Mouse (Mus musculus) liver, adult (tissue): Measurements from ENCODE around the gene Sept9.

ENCODE experiments used
- GATA4 ChIP-seq: IDR thresholded peaks from 2 replicates; pipeline ENCODE4 v1.6.1; 2014; ENCODE audit warnings: mild to moderate bottlenecking, low read length; ENCODE audit not compliant: insufficient replicate concordance

The Sept9 gene

DNA sequence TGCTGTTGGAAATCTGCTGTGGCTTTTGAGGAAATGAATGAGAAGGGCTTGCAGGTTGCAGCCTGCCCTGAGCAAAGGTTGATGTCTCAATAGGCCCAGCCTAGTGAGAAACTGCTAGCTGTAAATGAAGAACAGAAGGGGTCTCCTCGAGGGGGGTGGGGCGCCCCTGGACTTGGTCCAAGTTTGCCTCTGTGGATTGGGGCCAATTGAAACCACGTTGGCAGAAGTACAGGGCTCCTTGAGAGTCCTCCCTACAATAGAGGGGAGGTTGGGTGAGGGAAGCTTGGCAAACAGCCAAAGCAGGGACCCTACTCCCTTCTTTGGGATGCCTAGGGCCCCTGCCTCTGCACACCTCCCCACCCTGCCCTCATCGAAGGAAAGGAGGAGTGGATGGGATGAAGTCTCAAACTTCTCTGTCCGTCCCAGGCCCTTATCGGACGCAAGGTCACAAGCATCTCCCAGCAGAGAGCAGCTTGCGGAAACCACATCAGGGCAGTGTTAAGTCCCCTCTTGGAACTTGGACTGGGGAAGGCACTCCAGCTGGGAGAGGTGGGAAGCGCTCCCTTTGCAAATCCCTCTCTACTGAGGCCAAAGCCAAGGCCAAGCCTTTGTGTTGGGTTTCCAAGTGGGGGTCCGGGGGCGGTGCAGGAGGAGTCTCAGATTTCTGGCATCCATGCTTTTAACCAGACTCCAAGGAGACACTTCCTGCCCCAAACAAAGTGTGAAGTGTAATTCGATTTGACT is 145.7 kb downstream of the Sept9 start:
- peak; percentile 26; the same call in 1 of the 2 replicates for TF ChIP-seq GATA4

DNA sequence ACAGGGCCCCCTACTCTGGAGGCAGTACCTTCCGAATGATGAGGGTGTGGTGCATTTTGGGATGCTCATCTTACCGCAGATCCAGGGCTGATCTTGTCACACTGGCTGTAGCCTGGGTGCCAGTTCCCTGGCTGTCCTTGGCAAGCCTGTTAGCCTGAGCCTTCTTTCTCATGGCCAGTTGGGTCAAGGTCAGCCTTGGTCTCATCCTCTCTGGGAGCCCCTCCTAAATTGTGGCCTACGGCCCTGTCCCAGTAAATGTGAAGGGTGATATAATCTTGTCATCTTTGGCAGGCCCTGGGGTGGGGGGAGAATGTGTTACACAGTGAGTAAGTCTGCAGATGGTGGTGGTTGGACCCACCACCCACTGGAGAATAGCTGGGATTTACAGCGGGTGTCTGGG is 147.8 kb downstream of the Sept9 start:
- TF ChIP-seq GATA4, result no peak

DNA sequence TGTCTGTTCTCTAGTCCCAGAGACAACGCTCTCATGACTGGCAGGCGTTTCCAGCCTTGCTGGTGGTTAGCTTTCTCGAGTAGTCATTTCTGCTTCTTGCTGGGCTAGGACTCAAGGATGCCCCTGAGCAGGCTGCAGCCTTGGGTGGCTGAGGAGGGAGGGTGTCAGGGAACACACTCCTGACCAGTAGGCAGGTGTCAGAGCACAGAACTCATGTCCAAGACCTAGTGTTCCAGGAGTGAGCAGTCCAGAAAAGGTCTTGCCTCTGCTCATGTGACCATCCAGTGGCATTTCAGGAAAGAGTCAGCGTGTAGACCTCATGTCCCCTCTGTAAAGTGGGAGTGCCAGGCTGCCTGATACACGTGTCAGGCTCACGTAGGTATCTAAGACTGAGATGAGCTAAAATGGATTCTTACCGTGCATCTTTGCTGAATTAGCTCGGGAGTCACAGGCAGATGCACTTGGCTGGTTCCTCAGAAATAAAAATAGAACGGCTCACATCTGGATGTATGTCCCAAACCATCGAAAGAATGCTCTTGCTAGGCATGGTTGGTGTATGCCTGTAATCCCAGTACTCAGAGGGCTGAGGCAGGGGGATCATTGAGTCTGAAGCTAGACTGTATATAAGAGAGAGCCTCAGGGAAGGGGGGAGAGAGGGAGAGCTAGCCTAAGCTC is 149.1 kb downstream of the Sept9 start:
- TF ChIP-seq GATA4, result no peak

DNA sequence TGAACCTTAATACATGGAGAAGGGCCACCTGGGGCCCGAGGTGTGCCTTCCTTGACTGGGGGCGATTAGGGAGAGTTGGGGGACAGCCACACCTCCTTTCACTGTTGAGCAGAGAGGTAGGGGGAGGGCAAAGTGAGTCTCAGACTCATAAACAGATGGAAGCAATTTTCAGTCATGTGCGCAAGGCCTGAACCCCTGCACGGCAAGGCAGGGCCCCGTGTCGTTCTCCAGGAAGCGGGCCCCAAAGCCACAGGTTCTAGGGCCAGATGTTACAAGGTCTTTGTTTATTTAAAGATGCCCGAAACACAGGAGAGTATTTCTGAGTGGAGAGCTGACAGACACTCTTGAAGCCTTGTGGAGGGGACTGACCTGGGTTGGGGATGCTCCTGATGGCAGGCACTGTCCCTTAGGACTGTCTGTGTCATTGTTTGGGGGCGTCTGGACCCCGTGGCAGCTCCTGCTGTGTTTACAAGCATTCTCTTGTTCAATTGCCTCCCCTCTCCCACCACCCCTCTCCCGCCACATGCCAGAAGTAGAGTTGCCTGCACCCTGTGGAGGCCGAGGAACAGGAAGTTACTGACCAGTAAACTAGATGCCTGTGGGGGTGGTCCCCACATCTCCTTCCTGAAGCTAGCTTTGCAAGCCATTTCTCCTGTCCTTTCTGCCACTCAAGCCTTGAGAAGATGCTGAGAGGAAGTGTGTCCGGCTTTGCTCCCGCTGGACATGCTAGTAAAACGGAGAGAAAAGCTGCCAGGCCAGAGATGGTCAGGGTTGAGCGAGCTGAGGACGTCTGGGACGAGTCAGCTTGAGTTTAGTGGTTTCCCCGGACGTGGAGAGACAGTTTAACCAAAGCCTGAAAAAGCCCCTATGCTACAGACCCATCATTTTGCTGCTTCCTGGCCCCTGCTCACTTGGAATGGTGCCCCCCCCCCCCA is 150.2 kb downstream of the Sept9 start:
- TF ChIP-seq GATA4, result no peak

DNA sequence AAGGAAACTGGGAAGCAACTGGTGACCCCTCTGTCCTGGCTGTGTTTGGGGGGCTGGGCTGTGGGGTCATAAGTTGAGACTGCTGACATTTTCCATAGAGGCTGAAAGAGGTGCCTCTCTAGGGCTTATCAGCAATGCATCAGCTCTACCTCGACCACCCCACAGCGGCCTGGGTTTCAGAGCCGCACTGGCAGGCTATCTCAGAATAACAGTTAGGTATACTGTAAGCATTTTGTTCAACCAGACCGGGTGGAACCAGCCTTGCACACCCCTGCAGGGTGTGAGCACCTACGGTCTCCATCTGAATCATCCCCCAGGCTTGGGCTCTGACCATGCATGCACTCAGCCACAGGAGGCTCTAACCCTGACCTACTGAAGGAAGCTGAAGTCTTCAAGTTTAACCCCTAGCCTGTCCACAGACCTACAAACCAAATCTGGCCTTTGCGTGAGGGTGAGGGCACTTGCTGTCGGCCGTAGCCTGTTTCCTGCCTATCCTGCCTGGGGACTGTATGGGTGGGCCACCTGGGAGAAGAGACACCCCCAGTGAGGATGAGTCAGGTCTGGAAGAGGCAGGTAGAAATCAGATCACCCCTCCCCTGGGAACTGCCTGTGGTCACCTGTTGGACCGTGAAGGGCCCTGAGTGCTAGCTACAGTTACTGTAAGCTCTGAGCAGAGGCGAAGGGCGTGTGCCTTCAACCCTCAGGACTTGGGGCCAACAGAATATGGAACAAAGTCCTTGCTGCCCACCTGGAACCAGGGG is 151.2 kb downstream of the Sept9 start:
- no peak for TF ChIP-seq GATA4

DNA sequence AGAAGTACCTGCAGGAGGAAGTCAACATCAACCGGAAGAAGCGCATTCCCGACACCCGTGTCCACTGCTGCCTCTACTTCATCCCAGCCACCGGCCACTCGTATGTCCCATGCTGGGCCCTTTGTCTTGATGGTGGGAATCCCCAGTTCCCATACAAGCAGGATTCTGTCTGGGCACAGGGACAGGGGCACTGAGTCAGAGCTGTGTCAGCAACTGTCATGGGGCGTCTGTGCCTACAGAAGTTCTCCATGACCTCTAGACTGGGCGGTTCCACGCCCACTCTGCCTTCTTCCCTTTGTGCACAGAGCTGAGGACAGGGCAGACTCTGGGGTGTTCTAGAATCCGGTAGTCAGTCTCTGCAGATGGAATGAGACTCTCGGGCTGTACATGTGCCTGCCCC is 153.7 kb downstream of the Sept9 start:
- TF ChIP-seq GATA4, result no peak

DNA sequence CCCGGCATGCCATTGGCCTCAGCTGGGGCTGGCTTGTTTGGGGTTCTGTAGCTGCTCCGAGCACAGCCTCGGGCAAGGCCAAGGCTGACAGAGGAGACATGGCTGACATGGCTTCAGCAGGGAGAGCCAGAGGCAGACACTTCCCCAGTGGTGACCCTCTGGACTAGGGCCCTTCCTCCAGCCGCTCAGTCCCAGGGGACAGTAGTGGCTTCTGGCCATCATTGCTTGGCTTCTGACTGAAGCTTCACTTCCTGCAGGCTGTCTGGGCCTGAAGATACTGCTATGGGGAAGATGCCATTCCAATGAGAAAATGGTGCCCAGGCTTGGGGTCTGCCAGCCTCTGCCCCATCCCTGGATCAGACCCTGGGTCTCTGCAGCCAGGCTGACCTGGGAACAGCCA is 154.6 kb downstream of the Sept9 start:
- TF ChIP-seq GATA4, result no peak

DNA sequence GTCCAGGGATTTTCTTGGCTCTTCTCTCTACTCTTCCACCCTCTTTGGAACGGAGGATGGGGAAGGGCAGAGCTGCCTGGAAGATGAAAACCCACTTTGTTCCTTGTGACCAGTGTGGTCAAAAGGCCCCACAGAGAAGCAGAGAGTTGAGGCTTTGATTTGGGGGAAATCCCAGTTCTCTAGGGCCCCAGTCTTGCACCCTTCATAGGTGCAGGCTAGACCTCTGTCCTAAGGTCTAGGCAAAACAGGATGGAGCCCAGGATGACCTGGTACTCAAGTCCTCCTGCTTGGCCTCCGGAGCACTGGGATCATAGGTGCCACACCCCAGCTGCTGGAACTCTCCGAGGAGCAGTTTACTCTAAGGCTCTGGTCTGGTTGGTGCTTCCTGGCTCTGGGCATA is 157.5 kb downstream of the Sept9 start:
- TF ChIP-seq GATA4, result no peak

DNA sequence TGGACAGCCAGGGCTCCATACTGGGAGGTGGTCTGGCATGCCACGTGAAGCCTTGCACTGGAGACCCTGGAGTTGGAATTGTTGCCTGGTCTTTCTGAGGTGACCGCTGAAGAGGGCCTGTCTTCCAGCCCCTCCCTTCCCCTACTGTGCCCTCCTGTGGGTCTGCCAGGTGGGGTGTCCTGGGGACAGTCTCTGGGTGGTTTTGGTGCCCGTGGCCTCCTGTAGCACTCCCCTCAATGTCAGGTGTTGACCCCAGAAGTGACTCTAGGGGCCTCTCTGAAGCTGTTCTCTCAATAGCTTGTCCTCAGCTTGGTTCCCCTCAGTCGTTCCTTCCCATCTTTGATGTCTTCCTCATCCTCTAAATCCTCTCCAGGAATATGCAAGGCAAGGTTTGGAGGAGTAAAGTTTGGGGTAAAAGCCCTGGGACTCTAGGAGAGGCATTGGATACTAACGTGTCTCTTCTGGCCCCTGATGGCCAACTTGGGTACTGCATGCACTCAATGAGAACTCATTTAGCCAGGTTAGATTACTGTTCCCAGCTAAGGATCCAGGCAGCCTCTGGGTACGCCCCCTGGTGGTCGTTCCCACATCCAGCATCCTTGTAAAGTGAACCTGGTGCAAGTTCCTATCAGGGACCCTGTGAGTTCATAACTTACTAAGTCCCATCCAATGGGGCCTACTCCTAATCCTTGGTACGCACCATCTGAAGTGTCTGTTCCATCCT is 158.6 kb downstream of the Sept9 start:
- no peak for TF ChIP-seq GATA4

DNA sequence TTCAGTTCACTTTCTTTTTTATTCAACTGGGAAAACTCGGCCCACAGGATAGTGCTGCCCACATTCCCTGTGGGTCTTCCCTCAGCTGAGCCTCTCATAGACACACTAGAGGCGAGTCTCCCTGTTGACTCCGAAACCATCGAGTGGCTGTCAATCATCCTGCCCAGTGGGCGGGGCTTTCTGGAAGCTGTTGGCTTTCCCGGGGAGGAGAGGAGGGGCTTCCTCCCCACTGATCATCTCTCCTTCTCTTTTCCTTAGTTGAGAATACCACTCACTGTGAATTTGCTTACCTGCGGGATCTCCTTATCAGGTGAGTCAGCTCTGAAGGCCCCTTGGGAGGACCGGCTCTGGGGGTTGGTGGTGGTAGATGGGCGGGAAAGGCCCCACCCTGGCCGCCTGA is 159.7 kb downstream of the Sept9 start:
- no peak for TF ChIP-seq GATA4

DNA sequence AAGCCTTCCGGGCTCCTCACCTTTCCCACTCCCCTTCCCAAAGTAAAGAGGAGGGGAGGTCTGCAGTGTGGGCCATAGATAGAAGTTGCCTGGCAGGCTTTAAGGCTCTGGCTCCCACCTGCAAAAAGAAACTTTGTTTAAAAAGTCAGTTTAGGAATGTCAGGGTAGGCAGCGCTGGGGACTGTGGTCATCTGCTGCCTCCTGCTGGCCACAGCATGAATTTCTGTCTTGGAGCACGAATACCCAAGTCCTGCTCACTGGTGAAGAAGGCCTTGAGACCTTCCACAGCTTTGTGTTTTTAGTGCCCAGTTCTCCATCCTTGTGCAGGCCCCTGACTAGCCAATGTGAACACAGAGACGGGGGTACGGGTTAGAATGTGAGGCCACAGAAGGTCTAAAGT is 160.4 kb downstream of the Sept9 start:
- no peak for TF ChIP-seq GATA4

DNA sequence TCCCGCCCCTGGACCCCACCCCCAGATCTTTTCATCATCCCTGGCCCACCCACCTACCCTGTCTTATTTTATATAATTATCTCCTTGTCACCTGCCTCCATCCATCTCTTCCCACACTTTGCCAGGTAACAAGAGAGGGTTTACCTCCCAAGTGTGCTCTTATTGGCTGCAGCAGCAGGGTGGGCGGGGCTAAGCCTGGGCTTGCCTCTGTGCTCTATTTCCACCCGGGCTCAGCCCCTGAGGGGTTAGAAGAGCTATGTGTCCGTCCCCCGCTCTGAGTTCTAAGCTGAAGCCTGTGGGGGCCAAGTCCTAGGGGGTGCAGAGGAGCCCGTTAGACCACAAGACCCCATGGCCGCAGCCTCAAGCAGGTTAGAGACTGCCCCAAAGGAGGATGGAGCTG is 161.1 kb downstream of the Sept9 start:
- no peak for TF ChIP-seq GATA4

DNA sequence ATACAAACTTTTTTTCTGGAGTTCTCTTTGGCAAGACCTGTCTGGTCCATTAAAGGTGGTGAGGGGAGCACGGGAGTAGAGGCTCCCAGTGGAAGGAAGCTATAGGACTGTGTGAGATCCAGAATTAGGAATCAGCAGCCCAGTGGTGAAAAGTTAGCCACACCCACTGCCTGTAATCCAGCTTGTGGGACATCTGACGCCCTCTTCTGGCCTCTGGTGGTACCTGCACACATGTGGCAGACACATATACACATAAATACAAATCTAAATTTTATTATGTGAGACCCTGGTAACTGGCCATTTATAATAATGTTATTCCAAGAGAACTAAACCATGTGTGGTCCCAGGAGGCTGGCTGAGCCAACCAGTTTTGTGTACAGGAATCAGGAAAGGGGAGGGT is 162.8 kb downstream of the Sept9 start:
- TF ChIP-seq GATA4, result no peak

DNA sequence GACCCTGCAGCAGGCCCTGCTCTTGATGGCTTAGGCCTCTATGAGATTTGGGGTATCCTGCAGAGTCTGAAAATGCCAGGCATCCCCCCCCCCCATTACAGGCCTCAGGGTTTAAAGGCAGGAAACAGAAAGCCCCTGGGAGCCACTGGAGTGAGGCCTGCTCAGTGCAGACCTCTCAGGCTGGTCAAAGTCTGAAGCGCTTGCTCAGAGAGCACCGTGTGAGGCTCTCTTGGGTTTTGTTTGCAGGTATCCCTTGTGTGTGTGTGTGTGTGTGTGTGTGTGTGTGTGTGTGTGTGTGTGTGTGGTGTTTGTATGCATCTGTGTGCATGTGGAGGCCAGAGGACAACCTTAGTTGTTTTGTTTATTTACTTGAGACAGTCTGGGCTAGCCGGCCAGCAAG is 164.5 kb downstream of the Sept9 start:
- TF ChIP-seq GATA4, result no peak
